Mouse (Mus musculus): Measurements from ENCODE around the gene Cnn3. TPM values are rescaled to one million over a fixed set of nuclear protein-coding genes. Genes with fewer than 3 reads are reported as not detected.

Gene Cnn3
- total and polyA plus RNA-seq, 2 experiments from 2014 or later = 122 to 181 TPM

GRCm38 (mm10) chr3:121506175-121506574 is 79.9 kb downstream of the Cnn3 start:
- ATAC-seq (ENCODE audit: low FRiP score) = no peak
- H3K27me3 ChIP-seq (ENCODE audit: insufficient read depth, low read length) = no peaks in the 10 kb centered on the region
- no peak overlapping the region for H3K9ac ChIP-seq (replicated peaks; ENCODE audit: low read length, poor library complexity, severe bottlenecking)
- TF ChIP-seq CTCF (IDR thresholded peaks at IDR 0.05) = no peak
- H3K27ac ChIP-seq (ENCODE audit: low read depth, low read length) = no peak overlapping the region
- no peak overlapping the region for H3K4me2 ChIP-seq (ENCODE audit: low read depth, low read length, poor library complexity, severe bottlenecking)
- H3K9me3 ChIP-seq (ENCODE audit: low read length) = no peaks in the 10 kb centered on the region
- 79% methylated on average over 8 of the region's 8 CpGs for WGBS
- H3K4me3 ChIP-seq (ENCODE audit: low read depth, low read length) = no peak overlapping the region
- no peaks in the 10 kb centered on the region for H3K4me1 ChIP-seq (ENCODE audit: insufficient read depth, low read length)
- DNase-seq (ENCODE audit: low spot score) = no peak
- H3K36me3 ChIP-seq (ENCODE audit: insufficient read depth, low read length) = no peaks in the 10 kb centered on the region

GRCm38 (mm10) chr3:121506756-121507155 is 80.5 kb downstream of the Cnn3 start:
- Histone ChIP-seq H3K27ac (ENCODE audit: low read depth, low read length) (no peak overlapping the region), H3K4me1 (ENCODE audit: insufficient read depth, low read length) (no peaks in the 10 kb centered on the region), H3K27me3 (ENCODE audit: insufficient read depth, low read length) (no peaks in the 10 kb centered on the region), H3K9ac (replicated peaks; ENCODE audit: low read length, poor library complexity, severe bottlenecking) (no peak overlapping the region), H3K4me3 (ENCODE audit: low read depth, low read length) (no peak overlapping the region), H3K36me3 (ENCODE audit: insufficient read depth, low read length) (no peaks in the 10 kb centered on the region), H3K9me3 (ENCODE audit: low read length) (no peaks in the 10 kb centered on the region), H3K4me2 (ENCODE audit: low read depth, low read length, poor library complexity, severe bottlenecking) (no peak overlapping the region)
- WGBS = 96% methylated on average over 7 of the region's 7 CpGs
- no peak for DNase-seq (ENCODE audit: low spot score)
- no peak for TF ChIP-seq CTCF (IDR thresholded peaks at IDR 0.05)
- ATAC-seq (ENCODE audit: low FRiP score) = no peak

GRCm38 (mm10) chr3:121507678-121508077 is 81.4 kb downstream of the Cnn3 start:
- 96% methylated on average over 14 of the region's 14 CpGs for WGBS
- Histone ChIP-seq H3K4me2 (ENCODE audit: low read depth, low read length, poor library complexity, severe bottlenecking) (no peak overlapping the region), H3K4me3 (ENCODE audit: low read depth, low read length) (no peak overlapping the region), H3K36me3 (ENCODE audit: insufficient read depth, low read length) (no peaks in the 10 kb centered on the region), H3K27ac (ENCODE audit: low read depth, low read length) (no peak overlapping the region), H3K4me1 (ENCODE audit: insufficient read depth, low read length) (no peaks in the 10 kb centered on the region), H3K9me3 (ENCODE audit: low read length) (no peaks in the 10 kb centered on the region), H3K9ac (replicated peaks; ENCODE audit: low read length, poor library complexity, severe bottlenecking) (no peak overlapping the region), H3K27me3 (ENCODE audit: insufficient read depth, low read length) (no peaks in the 10 kb centered on the region)
- DNase-seq (ENCODE audit: low spot score) (no peak), ATAC-seq (ENCODE audit: low FRiP score) (no peak)
- no peak for TF ChIP-seq CTCF (IDR thresholded peaks at IDR 0.05)

Other genes with a start within 250 kb of the Cnn3 start
- 12.2 and 15.0 TPM in 2 replicates for gene Tmem56, start 143.4 kb upstream of the Cnn3 start, total RNA-seq (2014; rRNA removed)
- 2.9 and 3.3 TPM in 2 replicates for gene Tmem56, start 143.4 kb upstream of the Cnn3 start, polyA plus RNA-seq (2015; fragmentation: Nextera tagmentation; extraction: Ambion mirVana)
- gene Alg14, start 134.7 kb upstream of the Cnn3 start, total RNA-seq (2014; rRNA removed) = 18.5 and 18.8 TPM in 2 replicates
- 26.0 and 31.1 TPM in 2 replicates for gene Alg14, start 134.7 kb upstream of the Cnn3 start, polyA plus RNA-seq (2015; fragmentation: Nextera tagmentation; extraction: Ambion mirVana)
- 0.22 and 0.61 TPM in 2 replicates for gene Slc44a3, start 105.9 kb downstream of the Cnn3 start, total RNA-seq (2014; rRNA removed)
- 0.47 and 0.48 TPM in 2 replicates for gene Slc44a3, start 105.9 kb downstream of the Cnn3 start, polyA plus RNA-seq (2015; fragmentation: Nextera tagmentation; extraction: Ambion mirVana)
- not detected in 2 replicates for gene 4930432M17Rik, start 244.3 kb downstream of the Cnn3 start, total RNA-seq (2014; rRNA removed)
- not detected in 2 replicates for gene 4930432M17Rik, start 244.3 kb downstream of the Cnn3 start, polyA plus RNA-seq (2015; fragmentation: Nextera tagmentation; extraction: Ambion mirVana)